Mouse (Mus musculus): ENCODE measurements around the gene Syngr2.

Gene Syngr2

GRCm38 (mm10) chr11:117809407-117810311, at the start of gene Syngr2, which contains the start of gene Gm20708:
TSS of gene Syngr2 (plus strand) at chr11:117809668.
TSS of gene Gm20708 (plus strand) at chr11:117809668.
- DNase-seq (ENCODE audit: low spot score), result no peak

- no peak for DNase-seq (ENCODE audit: low spot score)
Measured at GRCm38 (mm10) chr11:117760374-117761119, 48.9 kb upstream of the Syngr2 start.

- DNase-seq (ENCODE audit: low spot score), result no peak
Measured at GRCm38 (mm10) chr11:117761801-117762200, 47.7 kb upstream of the Syngr2 start.

GRCm38 (mm10) chr11:117762246-117762645, 47.2 kb upstream of the Syngr2 start:
- no peak for DNase-seq (ENCODE audit: low spot score)

GRCm38 (mm10) chr11:117764319-117764718, 45.1 kb upstream of the Syngr2 start:
- no peak for DNase-seq (ENCODE audit: low spot score)

GRCm38 (mm10) chr11:117765361-117765760, 44.1 kb upstream of the Syngr2 start:
- DNase-seq (ENCODE audit: low spot score), result no peak

- DNase-seq (ENCODE audit: low spot score), result no peak
Measured at GRCm38 (mm10) chr11:117766275-117766674, 43.2 kb upstream of the Syngr2 start.

- no peak for DNase-seq (ENCODE audit: low spot score)
Measured at GRCm38 (mm10) chr11:117768725-117769682, 40.5 kb upstream of the Syngr2 start.

GRCm38 (mm10) chr11:117769683-117770047, 39.8 kb upstream of the Syngr2 start:
- DNase-seq (ENCODE audit: low spot score), result no peak

GRCm38 (mm10) chr11:117770407-117770806, 39.1 kb upstream of the Syngr2 start:
- DNase-seq (ENCODE audit: low spot score), result no peak

- no peak for DNase-seq (ENCODE audit: low spot score)
Measured at GRCm38 (mm10) chr11:117772352-117772751, 37.1 kb upstream of the Syngr2 start.

GRCm38 (mm10) chr11:117774925-117775324, 34.5 kb upstream of the Syngr2 start:
- no peak for DNase-seq (ENCODE audit: low spot score)

- DNase-seq (ENCODE audit: low spot score), result no peak
Measured at GRCm38 (mm10) chr11:117775540-117775939, 33.9 kb upstream of the Syngr2 start.

GRCm38 (mm10) chr11:117776085-117776792, 33.2 kb upstream of the Syngr2 start:
- no peak for DNase-seq (ENCODE audit: low spot score)

- no peak for DNase-seq (ENCODE audit: low spot score)
Measured at GRCm38 (mm10) chr11:117777111-117777510, 32.4 kb upstream of the Syngr2 start.

GRCm38 (mm10) chr11:117778031-117778430, 31.4 kb upstream of the Syngr2 start:
- no peak for DNase-seq (ENCODE audit: low spot score)

GRCm38 (mm10) chr11:117778851-117779433, 30.5 kb upstream of the Syngr2 start:
- DNase-seq (ENCODE audit: low spot score), result no peak

- no peak for DNase-seq (ENCODE audit: low spot score)
Measured at GRCm38 (mm10) chr11:117779434-117780198, 29.9 kb upstream of the Syngr2 start.

- no peak for DNase-seq (ENCODE audit: low spot score)
Measured at GRCm38 (mm10) chr11:117780199-117780515, 29.3 kb upstream of the Syngr2 start.

GRCm38 (mm10) chr11:117780582-117781111, 28.8 kb upstream of the Syngr2 start:
- DNase-seq (ENCODE audit: low spot score), result peak; percentile 47
